Mouse (Mus musculus) neural tube, embryonic 12.5 days (tissue): ENCODE results near the gene Hnrnpab. TPM values are rescaled to one million over a fixed set of nuclear protein-coding genes. Genes with fewer than 3 reads are reported as not detected.

Source experiments
- ATAC-seq: fragments of 200-750 bp; cut with Nextera tagmentation; 2 replicates; pipeline ENCODE4 v1.8.0; 2017; ENCODE audit warnings: low read depth, mild to moderate bottlenecking, moderate TSS enrichment, moderate library complexity; ENCODE audit not compliant: low FRiP score
- H3K27ac ChIP-seq: fragments of 300-500 bp; sonication (generic); 2 replicates; pipeline ENCODE4 v1.5.1; 2016
- H3K27me3 ChIP-seq: fragments of 300-500 bp; sonication (generic); replicated peaks from 2 replicates; pipeline ENCODE4 v1.6.1; 2016; ENCODE audit warnings: mild to moderate bottlenecking
- H3K36me3 ChIP-seq: fragments of 300-500 bp; sonication (generic); 2 replicates; pipeline ENCODE4 v1.6.1; 2016; ENCODE audit warnings: mild to moderate bottlenecking
- H3K4me1 ChIP-seq: fragments of 300-500 bp; sonication (generic); 2 replicates; pipeline ENCODE4 v1.6.1; 2016
- H3K4me2 ChIP-seq: fragments of 300-500 bp; sonication (generic); replicated peaks from 2 replicates; pipeline ENCODE4 v1.6.1; 2016; ENCODE audit warnings: mild to moderate bottlenecking
- H3K4me3 ChIP-seq: fragments of 300-500 bp; sonication (generic); 2 replicates; pipeline ENCODE4 v1.5.1; 2016
- H3K9ac ChIP-seq: fragments of 300-500 bp; sonication (generic); 2 replicates; pipeline ENCODE4 v1.6.1; 2016; ENCODE audit warnings: mild to moderate bottlenecking
- H3K9me3 ChIP-seq: fragments of 300-500 bp; sonication (generic); 2 replicates; pipeline ENCODE4 v1.6.1; 2016; ENCODE audit warnings: mild to moderate bottlenecking
- whole genome bisulfite sequencing: fragments of 180-500 bp; shearing (Covaris S2); methylation state at CpG from one replicate; pipeline ENCODE4 v1.1.7; 2016; 5-methylcytosine and 5-hydroxymethylcytosine counted together
- polyA plus RNA-seq: library from polyadenylated mRNA; unstranded; fragments of >200 nt; fragmentation: Nextera tagmentation; extraction: Ambion mirVana; gene quantifications from 2 replicates; pipeline ENCODE4 v1.2.1, GENCODE M21; 2016

Hnrnpab gene
- polyA plus RNA-seq, 1 experiment from 2014 or later = 808 TPM

- Histone ChIP-seq H3K27me3 (no peaks in the 10 kb centered on the region), H3K4me3 (no peak overlapping the region), H3K27ac (no peak overlapping the region), H3K36me3 (no peaks in the 10 kb centered on the region), H3K9me3 (no peaks in the 10 kb centered on the region), H3K4me2 (no peak overlapping the region), H3K9ac (no peak overlapping the region), H3K4me1 (peaks cover 17% of the 10 kb centered on the region; the same call in 1 of the 2 replicates)
- 66% methylated on average over 4 of the region's 4 CpGs for WGBS
- no peak for ATAC-seq
Observed at GRCm38 (mm10) chr11:51579024-51579423, 27.6 kb downstream of the Hnrnpab start.

GRCm38 (mm10) chr11:51577587-51577986 is 29.1 kb downstream of the Hnrnpab start:
- H3K36me3 ChIP-seq = no peaks in the 10 kb centered on the region
- no peak overlapping the region for H3K9ac ChIP-seq
- no peaks in the 10 kb centered on the region for H3K27me3 ChIP-seq
- no peak for ATAC-seq
- no peaks in the 10 kb centered on the region for H3K9me3 ChIP-seq
- H3K27ac ChIP-seq = no peak overlapping the region
- WGBS = 87% methylated on average over 7 of the region's 7 CpGs
- H3K4me2 ChIP-seq = no peak overlapping the region
- H3K4me1 ChIP-seq = peaks cover 5% of the 10 kb centered on the region; the same call in 1 of the 2 replicates
- H3K4me3 ChIP-seq = no peak overlapping the region

GRCm38 (mm10) chr11:51576454-51576853 is 30.2 kb downstream of the Hnrnpab start:
- ATAC-seq = no peak
- H3K4me3 ChIP-seq = no peak overlapping the region
- 76% methylated on average over 4 of the region's 4 CpGs for WGBS
- no peaks in the 10 kb centered on the region for H3K9me3 ChIP-seq
- no peaks in the 10 kb centered on the region for H3K36me3 ChIP-seq
- H3K4me1 ChIP-seq = peaks cover 5% of the 10 kb centered on the region; the same call in 1 of the 2 replicates
- H3K27me3 ChIP-seq = no peaks in the 10 kb centered on the region
- no peak overlapping the region for H3K4me2 ChIP-seq
- no peak overlapping the region for H3K27ac ChIP-seq
- H3K9ac ChIP-seq = no peak overlapping the region

GRCm38 (mm10) chr11:51568801-51569200 is 37.8 kb downstream of the Hnrnpab start:
- no peak overlapping the region for H3K4me2 ChIP-seq
- no peaks in the 10 kb centered on the region for H3K27me3 ChIP-seq
- H3K9ac ChIP-seq = no peak overlapping the region
- no peaks in the 10 kb centered on the region for H3K4me1 ChIP-seq
- H3K36me3 ChIP-seq = no peaks in the 10 kb centered on the region
- H3K9me3 ChIP-seq = 0 out of 2 replicates have a peak, but pooled peaks cover 4% of the 10 kb centered on the region
- 85% methylated on average over 4 of the region's 4 CpGs for WGBS
- ATAC-seq = no peak
- no peak overlapping the region for H3K27ac ChIP-seq
- no peak overlapping the region for H3K4me3 ChIP-seq

- Histone ChIP-seq H3K9me3 (0 out of 2 replicates have a peak, but pooled peaks cover 4% of the 10 kb centered on the region), H3K4me3 (no peak overlapping the region), H3K36me3 (no peaks in the 10 kb centered on the region), H3K4me2 (no peak overlapping the region), H3K9ac (no peak overlapping the region), H3K27ac (no peak overlapping the region), H3K4me1 (no peaks in the 10 kb centered on the region), H3K27me3 (no peaks in the 10 kb centered on the region)
- no peak for ATAC-seq
- 91% methylated on average over 6 of the region's 6 CpGs for WGBS
Observed at GRCm38 (mm10) chr11:51565951-51566350, 40.7 kb downstream of the Hnrnpab start.

- ATAC-seq = no peak
- WGBS = 26% methylated on average over 3 of the region's 3 CpGs
- Histone ChIP-seq H3K4me2 (no peak overlapping the region), H3K4me1 (no peaks in the 10 kb centered on the region), H3K36me3 (no peaks in the 10 kb centered on the region), H3K9ac (no peak overlapping the region), H3K9me3 (0 out of 2 replicates have a peak, but pooled peaks cover 4% of the 10 kb centered on the region), H3K4me3 (no peak overlapping the region), H3K27me3 (no peaks in the 10 kb centered on the region), H3K27ac (no peak overlapping the region)
Observed at GRCm38 (mm10) chr11:51565062-51565461, 41.6 kb downstream of the Hnrnpab start.

GRCm38 (mm10) chr11:51563276-51563675 is 43.4 kb downstream of the Hnrnpab start:
- H3K9ac ChIP-seq = no peak overlapping the region
- no peak overlapping the region for H3K4me2 ChIP-seq
- 87% methylated on average over 1 of the region's 1 CpGs for WGBS
- ATAC-seq = no peak
- no peaks in the 10 kb centered on the region for H3K27me3 ChIP-seq
- no peaks in the 10 kb centered on the region for H3K4me1 ChIP-seq
- H3K36me3 ChIP-seq = no peaks in the 10 kb centered on the region
- H3K4me3 ChIP-seq = no peak overlapping the region
- H3K9me3 ChIP-seq = 0 out of 2 replicates have a peak, but pooled peaks cover 4% of the 10 kb centered on the region
- H3K27ac ChIP-seq = no peak overlapping the region

GRCm38 (mm10) chr11:51555066-51555465 is 51.6 kb downstream of the Hnrnpab start:
- ATAC-seq = no peak
- WGBS = 57% methylated on average over 2 of the region's 2 CpGs
- no peaks in the 10 kb centered on the region for H3K36me3 ChIP-seq
- H3K4me1 ChIP-seq = peaks cover 2% of the 10 kb centered on the region; the same call in 1 of the 2 replicates
- H3K9ac ChIP-seq = no peak overlapping the region
- no peak overlapping the region for H3K4me3 ChIP-seq
- H3K27me3 ChIP-seq = no peaks in the 10 kb centered on the region
- no peak overlapping the region for H3K27ac ChIP-seq
- H3K9me3 ChIP-seq = no peaks in the 10 kb centered on the region
- no peak overlapping the region for H3K4me2 ChIP-seq

GRCm38 (mm10) chr11:51554590-51554989 is 52.1 kb downstream of the Hnrnpab start:
- H3K36me3 ChIP-seq = no peaks in the 10 kb centered on the region
- no peak overlapping the region for H3K4me3 ChIP-seq
- H3K27me3 ChIP-seq = no peaks in the 10 kb centered on the region
- H3K9me3 ChIP-seq = no peaks in the 10 kb centered on the region
- WGBS = 79% methylated on average over 9 of the region's 10 CpGs
- no peak overlapping the region for H3K27ac ChIP-seq
- no peak overlapping the region for H3K9ac ChIP-seq
- no peak for ATAC-seq
- H3K4me1 ChIP-seq = peaks cover 2% of the 10 kb centered on the region; the same call in 1 of the 2 replicates
- H3K4me2 ChIP-seq = no peak overlapping the region

GRCm38 (mm10) chr11:51552091-51552490 is 54.6 kb downstream of the Hnrnpab start:
- Histone ChIP-seq H3K9ac (no peak overlapping the region), H3K27ac (no peak overlapping the region), H3K4me3 (no peak overlapping the region), H3K9me3 (no peaks in the 10 kb centered on the region), H3K36me3 (no peaks in the 10 kb centered on the region), H3K27me3 (no peaks in the 10 kb centered on the region), H3K4me1 (peaks cover 2% of the 10 kb centered on the region; the same call in 1 of the 2 replicates), H3K4me2 (no peak overlapping the region)
- ATAC-seq = no peak
- WGBS = 47% methylated on average over 3 of the region's 3 CpGs

GRCm38 (mm10) chr11:51551253-51551652 is 55.4 kb downstream of the Hnrnpab start:
- peaks cover 2% of the 10 kb centered on the region; the same call in 1 of the 2 replicates for H3K4me1 ChIP-seq
- no peak overlapping the region for H3K4me2 ChIP-seq
- H3K9ac ChIP-seq = no peak overlapping the region
- no peak overlapping the region for H3K27ac ChIP-seq
- H3K4me3 ChIP-seq = no peak overlapping the region
- no peaks in the 10 kb centered on the region for H3K36me3 ChIP-seq
- 69% methylated on average over 5 of the region's 5 CpGs for WGBS
- H3K9me3 ChIP-seq = no peaks in the 10 kb centered on the region
- H3K27me3 ChIP-seq = no peaks in the 10 kb centered on the region
- no peak for ATAC-seq
